Mouse (Mus musculus) MEL (cell line): ENCODE data around the gene Rgl1.

Experiments
- RCOR1 ChIP-seq: IDR thresholded peaks from 2 replicates; pipeline ENCODE4 v1.6.1; 2012; ENCODE audit warnings: low read depth, mild to moderate bottlenecking, inconsistent platforms, low read length, improper control_type of control experiment
- TCF12 ChIP-seq: IDR thresholded peaks from 2 replicates; pipeline ENCODE4 v1.6.1; 2014; ENCODE audit warnings: low read depth, mild to moderate bottlenecking, inconsistent platforms, low read length, improper control_type of control experiment, moderate library complexity
- ZC3H11A ChIP-seq: IDR thresholded peaks from 2 replicates; pipeline ENCODE4 v1.6.1; 2012; ENCODE audit warnings: low read depth, mild to moderate bottlenecking, inconsistent platforms, low read length, improper control_type of control experiment

DNA sequence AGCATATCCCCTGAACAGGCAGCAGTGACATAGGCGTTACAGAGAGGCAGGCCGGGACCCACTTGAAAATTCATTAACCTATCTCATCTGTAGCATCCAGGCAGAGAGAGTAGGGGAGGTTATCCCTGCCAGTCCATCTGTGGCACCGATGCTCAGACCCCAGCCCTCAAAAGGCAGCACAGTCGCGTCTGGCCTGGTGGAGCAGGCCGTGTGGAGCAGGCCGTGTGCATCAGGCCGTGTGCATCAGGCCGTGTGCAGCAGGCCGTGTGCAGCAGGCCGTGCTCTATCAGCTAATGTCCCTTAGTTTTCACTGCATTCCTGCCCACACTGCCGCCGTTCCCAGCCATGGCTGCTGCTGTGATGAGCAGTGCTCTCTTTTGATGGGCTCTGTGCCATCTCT is 229.0 kb downstream of the Rgl1 start:
- TF ChIP-seq TCF12 (no peak), RCOR1 (no peak), ZC3H11A (no peak)
